Mouse (Mus musculus): ENCODE data around the gene Ints14.
"Not testable (repeated sequence)": the region's sequence is repeated elsewhere in the genome, so short reads cannot be mapped to it uniquely, and the experiment has no call there.

The Ints14 gene

DNA sequence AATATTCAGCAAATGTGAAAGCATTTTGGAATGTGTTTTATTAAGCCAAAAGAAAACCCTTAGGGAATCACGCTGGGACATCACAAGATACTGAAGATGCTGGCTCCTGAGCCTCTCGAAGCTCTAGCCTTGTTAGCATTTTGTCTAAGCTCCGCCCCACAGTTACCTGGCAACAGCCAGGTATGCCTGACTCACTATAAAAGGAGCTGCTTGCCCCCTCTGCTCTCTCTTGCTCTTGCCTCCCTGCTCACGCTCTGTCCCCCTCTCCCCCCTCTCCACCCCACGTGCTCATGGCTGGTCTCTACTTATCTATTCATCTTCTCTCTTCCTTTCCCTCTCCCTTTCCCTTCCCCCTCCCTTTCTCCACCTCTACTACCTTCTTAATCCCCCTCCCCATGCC is 8.7 kb upstream of the Ints14 start:
- no peak for DNase-seq (ENCODE audit: low read depth, low spot score)

GRCm38 (mm10) chr9:64953190-64953589 is 7.5 kb upstream of the Ints14 start:
- DNase-seq (ENCODE audit: low read depth, low spot score) = no peak

GRCm38 (mm10) chr9:64956337-64956736 is 4.4 kb upstream of the Ints14 start:
- DNase-seq (ENCODE audit: low read depth, low spot score) = no peak

GRCm38 (mm10) chr9:64957276-64957675 is 3.4 kb upstream of the Ints14 start:
- no peak for DNase-seq (ENCODE audit: low read depth, low spot score)

DNA sequence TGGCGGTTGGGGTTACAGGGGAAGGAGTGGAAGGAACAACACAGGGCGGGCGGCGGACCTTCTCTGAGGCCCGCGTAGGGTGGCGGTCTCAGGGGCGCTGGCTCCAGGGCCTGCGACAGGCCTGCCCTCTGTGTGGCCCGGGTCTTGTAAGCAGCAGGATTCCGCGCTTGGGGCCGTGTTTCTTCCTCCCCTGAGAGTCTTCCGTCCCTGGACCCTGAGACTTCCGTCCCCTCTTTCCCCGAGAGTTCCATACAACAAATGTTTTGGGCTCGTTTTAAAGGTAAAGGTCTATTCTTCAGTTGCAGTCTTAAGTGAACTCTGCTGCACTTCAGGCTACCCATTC is 244 bp downstream of the Ints14 start:
- no peak for DNase-seq (ENCODE audit: low read depth, low spot score)

DNA sequence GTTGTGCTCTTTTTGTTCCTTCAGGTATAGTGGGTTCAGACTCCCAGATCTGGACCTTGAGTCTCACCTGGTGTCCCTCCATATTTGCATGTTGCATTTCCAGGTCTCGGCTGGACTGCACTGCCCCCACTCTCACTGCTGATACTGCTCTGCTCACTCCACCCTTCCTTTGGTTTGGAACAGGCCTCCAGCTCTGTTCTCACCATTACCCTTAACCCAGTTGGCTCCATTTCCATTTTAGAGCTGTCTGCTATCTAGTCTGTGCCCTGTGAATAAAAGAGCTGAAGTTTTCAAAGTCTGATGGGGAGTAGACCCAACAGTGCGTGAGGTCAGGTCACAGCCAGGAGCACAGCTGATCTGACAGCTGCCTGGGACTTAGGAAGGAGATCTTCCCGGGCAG is 19.8 kb downstream of the Ints14 start:
- DNase-seq (ENCODE audit: low read depth, low spot score) = no peak

GRCm38 (mm10) chr9:64981904-64982303 is 21.2 kb downstream of the Ints14 start:
- no peak for DNase-seq (ENCODE audit: low read depth, low spot score)

DNA sequence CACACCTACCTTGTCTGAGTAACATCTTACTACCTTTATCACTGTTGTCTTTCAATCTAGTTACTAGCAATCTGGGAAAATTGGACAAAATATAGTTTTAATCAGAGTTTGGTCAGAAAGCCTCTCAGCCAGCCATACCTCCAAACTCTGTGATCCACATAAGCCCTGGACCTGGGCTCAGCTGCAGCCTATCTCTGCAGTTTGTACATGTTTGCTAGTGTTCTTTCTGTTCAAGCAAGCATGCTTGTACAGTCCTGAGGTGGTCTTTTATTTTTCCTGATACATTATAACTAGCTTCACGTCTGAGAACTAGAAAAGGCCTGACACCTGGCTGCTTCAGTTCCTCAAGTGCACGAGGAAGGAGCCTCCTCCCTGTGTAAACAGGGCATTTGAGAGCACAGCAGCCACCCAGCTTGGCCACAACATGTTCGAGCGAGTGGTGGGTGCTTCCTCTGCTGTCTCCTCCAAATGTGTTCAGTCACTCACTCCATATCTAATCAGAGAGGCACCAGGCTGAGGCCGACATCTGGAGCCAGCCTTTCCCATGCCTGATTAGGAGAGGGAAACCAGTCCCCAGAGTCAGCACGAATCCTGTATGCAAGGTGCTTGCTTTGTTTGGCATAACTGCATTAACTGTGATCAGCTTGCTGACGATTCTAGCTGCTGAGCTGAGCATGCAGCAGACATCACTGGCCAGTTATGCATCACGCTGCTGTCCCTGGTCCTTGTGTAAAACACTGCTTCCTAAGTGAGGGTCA is 24.5 kb downstream of the Ints14 start:
- DNase-seq (ENCODE audit: low read depth, low spot score) = no peak

DNA sequence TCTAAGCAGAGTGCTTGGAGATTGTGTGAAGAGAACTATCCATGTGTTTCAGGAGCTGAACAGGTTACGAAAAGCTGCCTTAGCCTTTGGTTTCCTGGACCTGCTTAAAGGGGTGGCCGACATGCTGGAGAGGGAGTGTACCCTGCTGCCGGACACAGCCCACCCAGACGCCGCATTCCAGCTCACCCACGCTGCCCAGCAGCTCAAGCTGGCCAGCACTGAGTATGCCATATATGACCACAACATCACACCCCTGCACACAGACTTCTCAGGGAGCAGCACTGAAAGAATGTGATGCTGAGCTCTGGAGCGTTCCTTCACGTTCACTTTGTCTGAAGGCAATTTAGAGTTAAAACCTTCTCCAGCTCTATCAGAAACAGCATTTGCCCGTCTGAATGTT is 25.1 kb downstream of the Ints14 start:
- no peak for DNase-seq (ENCODE audit: low read depth, low spot score)

DNA sequence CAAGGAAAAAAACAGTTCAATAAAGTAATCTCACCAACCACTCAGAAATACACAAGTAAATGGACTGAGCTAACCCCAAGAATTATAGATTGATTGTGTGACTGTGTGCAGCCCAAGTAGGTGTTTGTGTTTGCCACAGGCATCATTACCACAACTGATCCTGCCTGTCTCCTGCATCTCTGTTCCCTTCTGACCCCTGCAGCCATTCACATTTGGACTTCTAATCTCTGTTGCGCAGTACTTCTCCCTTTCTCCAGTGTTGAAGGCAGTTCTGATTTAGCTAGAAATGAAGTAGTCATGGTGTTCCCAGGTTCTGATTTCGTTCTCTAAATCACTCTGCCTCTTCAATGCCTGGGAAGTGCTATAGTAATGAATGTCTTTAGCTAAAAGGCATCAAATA is 26.9 kb downstream of the Ints14 start:
- DNase-seq (ENCODE audit: low read depth, low spot score) = no peak

DNA sequence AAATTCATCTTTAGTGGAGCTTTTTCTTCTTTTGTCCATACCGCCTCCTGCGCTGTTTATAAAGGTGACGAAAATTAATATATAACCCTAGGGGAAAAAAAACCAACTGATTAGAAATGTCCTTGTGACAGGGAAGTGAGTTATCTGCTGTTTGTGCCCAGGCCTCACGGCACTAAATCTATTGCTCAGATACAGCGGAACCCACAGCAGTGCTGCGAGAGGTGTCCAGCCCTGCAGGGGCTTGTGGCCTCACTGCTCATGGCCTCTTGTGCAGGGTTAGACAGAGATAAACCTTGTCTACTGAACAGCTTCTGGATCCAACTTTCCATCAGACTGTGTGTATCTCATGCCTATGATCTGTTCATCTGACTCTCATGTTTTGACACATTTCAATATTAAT is 27.7 kb downstream of the Ints14 start:
- no peak for DNase-seq (ENCODE audit: low read depth, low spot score)

GRCm38 (mm10) chr9:64990291-64990690 is 29.6 kb downstream of the Ints14 start:
- DNase-seq (ENCODE audit: low read depth, low spot score) = no peak

- not testable (repeated sequence) for DNase-seq (ENCODE audit: low read depth, low spot score)
Measured at GRCm38 (mm10) chr9:64995464-64995863, 34.8 kb downstream of the Ints14 start.

DNA sequence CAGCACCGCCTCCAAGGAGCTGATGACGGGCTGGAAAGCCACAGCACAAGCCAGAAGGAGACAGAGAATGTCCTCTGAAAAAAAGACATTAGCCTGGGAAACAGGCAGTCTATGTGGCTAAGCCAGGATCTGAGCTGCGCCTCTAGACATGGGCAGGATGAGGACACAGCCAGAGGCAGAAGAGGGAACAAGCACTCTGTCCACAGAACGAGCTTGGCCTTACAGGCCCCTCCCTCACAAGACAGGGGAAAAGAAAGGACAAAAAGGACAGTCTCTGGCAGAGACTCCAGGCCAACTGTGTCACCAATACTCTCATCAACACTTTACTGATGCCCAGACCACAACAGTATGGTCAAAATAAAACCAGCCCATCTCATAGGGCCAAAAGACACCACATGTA is 40.8 kb downstream of the Ints14 start:
- no peak for DNase-seq (ENCODE audit: low read depth, low spot score)

DNA sequence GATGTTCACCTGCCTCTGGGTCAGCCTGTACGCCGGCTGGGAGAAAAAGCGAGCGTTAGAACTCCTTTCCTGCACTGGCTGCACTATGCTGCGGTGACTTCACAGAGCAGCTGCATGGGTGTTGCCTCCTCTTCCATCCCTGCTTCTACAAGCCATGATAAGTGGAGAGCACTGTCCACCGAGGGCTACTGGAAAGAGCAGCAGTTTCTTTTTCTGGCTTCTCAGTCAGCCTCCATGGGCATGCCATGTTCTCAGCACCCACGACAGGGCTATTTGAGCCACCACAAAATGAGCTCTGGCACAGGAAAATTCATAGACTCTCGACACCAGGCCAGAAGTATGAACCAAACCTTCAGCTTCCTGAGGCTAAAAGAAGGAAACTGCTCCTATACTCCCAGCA is 45.0 kb downstream of the Ints14 start:
- no peak for DNase-seq (ENCODE audit: low read depth, low spot score)

- no peak for DNase-seq (ENCODE audit: low read depth, low spot score)
Measured at GRCm38 (mm10) chr9:65010632-65011031, 49.9 kb downstream of the Ints14 start.

GRCm38 (mm10) chr9:65011304-65011703 is 50.6 kb downstream of the Ints14 start:
- DNase-seq (ENCODE audit: low read depth, low spot score) = no peak

DNA sequence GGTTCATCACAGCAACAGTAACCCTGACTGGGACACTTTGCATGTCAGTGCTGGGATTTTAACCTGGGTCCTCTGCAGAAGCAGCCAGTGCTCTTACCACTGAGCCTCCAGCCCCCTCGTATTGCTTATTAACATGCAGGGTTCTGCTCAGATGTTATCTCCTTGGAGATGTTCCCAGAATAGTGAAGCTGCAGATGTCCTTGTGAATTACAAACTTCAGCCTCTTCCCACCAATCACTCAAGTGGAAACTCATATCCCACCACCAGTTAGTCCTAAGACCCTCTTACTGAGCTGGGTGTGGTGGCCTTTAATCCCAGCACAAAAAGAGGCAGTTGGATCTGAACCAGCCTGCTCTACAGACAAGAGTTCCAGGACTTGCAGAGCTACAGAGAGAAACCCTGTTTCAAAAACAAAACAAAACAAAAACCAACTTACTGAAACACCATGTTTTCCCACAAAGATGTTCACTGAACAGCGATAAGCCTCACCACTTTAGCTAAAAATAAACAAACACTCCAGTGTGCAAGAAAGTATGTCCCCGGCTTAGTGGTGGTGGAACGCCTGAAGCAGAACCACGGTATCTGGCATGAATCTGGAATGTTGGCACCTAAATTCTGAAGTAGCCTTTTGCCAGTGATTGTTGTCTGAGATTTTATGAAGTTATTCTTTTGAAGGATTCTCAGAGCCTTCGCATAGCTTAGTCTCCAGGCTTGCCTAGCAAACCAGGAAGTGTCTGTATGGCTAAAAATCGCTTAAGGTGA is 54.9 kb downstream of the Ints14 start:
- no peak for DNase-seq (ENCODE audit: low read depth, low spot score)

GRCm38 (mm10) chr9:65016241-65016977 is 55.7 kb downstream of the Ints14 start:
- no peak for DNase-seq (ENCODE audit: low read depth, low spot score)

- DNase-seq (ENCODE audit: low read depth, low spot score) = no peak
Measured at GRCm38 (mm10) chr9:65016978-65017827, 56.5 kb downstream of the Ints14 start.

- no peak for DNase-seq (ENCODE audit: low read depth, low spot score)
Measured at GRCm38 (mm10) chr9:65017896-65018295, 57.2 kb downstream of the Ints14 start.
